Mouse (Mus musculus) spleen, postnatal 14 days (tissue): ENCODE measurements around the gene Cdc14a.

Experiments used
- DNase-seq, 2 experiments: peaks; one replicate each; pipeline ENCODE4 v3.0.0; 2021 to 2022; ENCODE audit warnings: low spot score in 2 of 2

The Cdc14a gene

DNA sequence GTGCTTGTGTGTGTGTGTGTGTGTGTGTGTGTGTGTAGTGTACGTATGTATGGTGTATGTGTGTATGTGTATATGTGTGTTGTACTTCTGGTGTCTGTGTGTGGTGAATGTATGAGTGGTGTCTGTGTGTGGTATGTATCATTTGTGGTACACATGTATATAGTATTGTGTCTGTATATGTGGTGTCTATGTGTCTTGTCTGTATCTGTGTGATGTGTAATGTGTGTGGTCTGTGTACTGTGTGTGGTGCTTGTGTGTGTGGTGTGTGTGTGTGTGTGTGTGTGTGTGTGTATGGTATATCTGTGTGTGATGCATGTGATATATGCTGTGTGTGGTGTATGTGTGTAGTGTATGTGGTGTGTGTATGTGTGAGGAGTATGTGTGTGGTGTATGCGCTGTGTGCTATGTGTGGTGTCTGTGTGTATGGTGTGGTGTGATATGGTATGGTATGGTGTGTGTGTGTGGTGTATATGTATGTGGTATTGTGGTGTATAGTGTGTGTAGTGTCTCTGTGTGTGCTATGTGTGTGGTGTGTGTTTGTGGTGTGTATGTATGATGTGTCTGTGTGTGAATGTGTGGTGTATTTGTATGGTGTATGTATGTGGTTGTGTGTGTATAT is 156.7 kb downstream of the Cdc14a start:
- DNase-seq, result no peak

DNA sequence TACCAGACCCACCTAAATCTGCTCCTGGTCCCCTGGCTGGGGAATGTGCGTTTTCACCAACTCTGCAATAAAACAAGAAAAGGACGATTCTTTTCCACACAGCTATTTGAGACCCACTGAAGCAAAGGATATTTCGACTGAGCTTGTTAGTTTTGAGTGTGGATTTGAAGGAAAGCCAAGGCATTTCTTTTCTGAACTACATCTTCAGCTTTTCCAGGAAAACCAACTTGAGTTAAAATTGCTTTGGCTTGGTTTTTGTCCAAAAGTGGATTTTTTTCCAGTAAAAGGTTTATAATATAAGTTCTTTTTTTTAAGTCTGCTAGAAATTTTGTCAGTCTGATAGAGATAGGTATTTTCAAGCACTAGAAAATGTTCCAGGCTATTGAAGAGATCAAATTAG is 157.5 kb downstream of the Cdc14a start:
- no peak for DNase-seq

DNA sequence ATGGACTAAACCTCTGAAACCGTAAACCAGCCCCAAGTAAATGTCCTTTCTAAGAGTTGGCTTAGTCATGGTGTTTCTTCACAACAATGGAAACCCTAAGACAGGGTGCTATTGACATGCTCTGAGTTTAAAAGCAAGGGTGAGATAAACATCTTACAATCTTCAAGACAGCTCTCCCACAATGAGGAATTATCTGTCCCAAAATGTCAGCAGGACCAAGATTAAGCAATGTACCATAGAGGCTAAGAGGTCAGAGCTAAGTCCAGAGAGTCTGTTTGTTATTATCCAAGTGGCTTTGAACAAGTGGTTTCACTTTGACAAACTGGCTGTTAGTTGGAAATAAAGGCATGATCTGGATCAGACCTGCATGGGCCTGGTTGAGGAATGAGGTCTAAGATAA is 159.9 kb downstream of the Cdc14a start:
- no peak for DNase-seq

DNA sequence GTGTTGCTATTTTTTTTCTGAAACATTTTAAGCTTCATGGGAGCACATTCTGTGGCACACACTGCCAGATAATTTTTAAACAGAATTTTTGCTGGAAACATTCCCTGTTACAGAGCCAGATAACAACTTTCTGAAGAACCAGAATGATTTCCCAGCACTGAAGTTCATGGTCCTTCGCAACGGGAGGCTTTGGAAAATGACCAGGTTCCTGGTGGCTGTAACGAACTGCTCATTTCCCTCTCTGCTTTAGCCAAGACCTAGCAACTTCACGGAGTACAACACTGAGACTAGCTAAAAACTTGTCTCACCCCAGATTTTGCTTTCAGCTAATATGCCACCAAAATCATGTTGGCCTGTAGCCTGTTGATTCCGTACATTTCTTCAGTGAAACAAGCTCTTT is 160.8 kb downstream of the Cdc14a start:
- no peak for DNase-seq

DNA sequence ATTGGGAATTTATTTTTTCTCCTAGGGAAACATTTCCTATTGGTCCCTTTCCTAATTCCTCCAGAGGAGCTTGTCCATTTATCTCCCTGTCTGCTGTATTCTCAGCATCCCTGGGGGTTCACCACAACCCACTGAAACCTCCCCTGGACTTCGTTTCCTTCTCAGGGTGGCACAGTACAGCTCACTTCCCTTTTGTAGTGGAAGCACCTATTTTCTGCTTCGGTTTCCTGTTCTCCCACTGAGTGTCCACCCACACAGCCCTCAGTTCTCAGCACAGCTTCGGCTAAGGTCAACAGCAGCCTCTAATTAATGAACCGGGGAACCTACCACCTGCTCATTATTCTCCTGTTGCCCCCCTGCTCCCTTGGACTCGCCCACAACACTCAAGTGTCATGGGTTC is 167.7 kb downstream of the Cdc14a start:
- no peak for DNase-seq

DNA sequence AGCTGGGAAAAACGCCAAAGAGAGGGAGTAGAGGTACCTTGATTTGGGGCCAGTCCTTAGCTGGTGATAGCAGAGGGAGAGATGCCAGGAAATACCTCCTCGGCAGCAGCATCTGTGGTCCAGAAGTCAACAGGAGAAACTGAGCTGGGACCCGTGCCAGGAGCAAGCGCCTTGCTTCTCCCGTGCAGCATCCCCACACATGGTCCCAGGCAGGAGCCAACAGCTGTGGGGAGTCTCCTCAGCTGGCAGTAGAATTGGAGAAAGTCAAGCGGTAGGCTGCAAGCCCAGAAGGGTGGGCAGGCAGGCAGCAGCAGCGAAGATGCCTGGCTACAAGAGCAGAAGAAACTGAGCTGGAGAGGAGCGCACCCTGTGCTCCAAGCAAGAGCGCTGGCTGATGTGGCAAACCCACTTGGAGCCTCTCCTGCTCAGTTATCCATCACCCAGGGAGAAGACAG is 170.7 kb downstream of the Cdc14a start, which contains the start of gene Gpr88:
Gene Gpr88 (minus strand): TSS at position 427 of the 455 bp plus-strand sequence.
- no peak for DNase-seq

DNA sequence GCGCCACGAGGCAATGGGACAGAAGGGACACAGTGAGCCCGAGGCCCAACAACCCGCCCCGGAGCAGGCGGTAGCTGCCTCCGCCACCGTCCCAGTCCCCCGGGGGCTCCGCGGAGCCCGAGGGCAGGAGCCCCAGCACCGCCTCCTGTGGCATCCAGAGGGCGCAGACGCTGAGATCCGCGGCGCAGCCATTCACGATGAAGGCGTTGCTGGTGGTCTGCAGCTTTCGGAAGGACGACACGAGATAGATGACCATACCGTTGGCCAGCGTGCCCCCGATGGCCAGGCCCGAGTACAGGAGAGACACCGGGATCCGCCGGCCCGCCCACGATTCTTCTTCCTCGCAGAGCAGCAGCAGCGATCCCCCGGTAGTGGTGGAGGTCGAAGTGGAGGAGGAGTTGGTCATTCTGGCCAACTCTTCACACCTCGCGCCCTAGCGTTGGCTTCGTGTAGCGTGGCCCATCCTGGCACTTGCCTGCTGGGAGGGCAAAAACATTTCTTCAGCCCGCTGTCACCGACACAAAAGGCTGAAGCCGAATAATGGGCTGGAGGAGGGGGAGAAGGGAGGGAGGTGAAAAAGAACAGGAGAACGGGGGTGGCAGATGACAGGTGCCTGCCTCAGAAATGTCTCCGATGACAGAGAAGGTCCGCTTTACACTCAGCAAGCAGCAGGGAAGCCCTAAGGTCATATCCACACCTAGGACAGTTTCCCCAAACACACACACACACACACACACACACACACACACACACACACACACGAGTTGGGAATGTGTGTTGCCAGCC is 171.4 kb downstream of the Cdc14a start:
- no peak for DNase-seq

DNA sequence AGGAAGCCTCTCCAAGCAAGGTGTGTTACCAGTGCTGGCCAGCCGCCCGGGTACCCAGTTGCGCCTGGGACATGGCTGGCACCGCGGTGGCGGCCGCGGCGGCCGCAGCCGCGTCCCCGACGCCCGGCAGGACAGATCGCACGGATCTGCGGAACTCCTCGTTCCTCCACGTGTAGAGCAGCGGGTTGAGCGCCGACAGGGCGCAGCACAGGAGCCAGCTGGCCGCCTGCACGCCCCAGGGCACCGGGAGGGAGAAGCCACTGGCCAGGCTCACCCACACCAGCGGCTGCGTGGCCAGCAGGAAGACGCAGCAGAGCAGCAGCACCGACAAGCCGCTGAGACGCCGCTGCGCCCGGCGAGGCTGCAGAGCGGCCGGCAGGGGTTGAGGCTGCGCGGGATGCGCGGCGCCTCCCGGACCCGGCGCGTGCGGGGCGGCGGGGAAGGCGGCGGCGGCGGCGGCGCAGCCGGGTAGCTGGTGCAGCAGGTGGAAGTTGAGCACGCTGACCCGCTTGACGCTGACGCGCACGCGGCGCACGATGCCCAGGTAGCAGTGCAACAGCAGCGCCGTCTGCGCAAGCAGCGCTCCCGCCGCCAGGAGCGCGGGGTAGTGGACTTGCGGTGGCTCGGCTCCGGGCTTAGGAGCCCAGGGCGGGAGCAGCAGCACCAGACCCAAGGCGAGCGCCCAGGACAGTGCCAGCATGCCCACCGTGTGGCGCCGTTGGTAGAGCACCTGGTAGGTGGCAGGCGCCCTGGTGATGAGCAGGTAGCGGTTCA is 172.2 kb downstream of the Cdc14a start:
- no peak for DNase-seq

DNA sequence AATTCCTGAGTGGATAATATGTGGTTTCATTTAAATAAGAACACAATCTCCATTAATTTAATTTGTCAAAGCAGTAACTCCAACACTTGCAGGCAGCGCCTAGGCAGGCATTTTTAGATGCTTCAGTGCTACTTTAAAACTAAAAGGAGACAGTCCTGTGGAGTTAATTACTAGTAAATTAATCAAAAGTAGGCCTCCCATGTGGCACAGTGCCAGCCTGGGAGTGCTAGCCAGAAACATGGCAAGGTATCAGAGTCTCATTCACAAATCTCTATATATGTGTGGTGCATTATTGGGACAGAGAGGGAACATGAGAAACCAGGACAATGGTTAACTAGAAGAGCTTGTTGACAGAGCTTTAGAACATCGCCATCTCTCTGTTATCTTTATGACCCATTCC is 174.8 kb downstream of the Cdc14a start:
- no peak for DNase-seq

DNA sequence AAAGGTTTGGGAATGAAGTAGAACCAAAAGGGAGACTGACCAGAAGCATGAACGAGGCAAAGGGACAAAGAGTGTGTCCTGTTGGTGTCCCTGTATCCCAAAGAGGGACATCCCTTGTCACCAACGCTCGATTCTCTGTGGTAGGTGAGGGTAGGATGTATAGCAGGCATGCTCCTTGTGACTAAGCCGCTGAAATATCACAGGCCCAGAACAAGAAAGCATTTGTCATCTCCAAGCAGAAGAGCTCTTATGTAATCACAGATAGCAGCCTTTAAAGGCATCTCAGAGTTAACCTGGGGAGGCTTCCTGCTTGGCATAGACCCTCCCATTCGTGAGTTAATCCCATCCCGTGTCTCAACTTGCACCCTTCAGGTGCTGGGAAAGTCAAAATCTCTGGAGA is 179.4 kb downstream of the Cdc14a start:
- DNase-seq, result no peak

DNA sequence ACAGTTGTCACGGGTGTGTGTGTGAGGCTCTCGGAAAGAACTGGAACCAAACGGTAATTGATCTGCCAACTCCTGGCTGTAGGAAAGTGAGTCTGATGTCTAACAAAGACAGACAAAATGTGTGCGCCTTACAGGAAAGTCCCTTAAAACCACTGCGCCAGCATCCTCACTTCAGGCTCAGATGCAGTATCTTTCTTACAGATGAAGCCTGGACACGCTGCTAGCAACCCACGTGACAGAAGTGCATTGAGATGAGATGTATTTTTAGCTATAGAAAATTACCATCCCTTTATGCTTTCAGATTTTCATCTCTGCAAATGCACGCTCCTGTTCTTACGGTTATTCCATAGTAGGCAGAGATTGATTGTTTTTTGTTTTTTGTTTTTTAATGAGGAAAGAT is 181.1 kb downstream of the Cdc14a start:
- no peak for DNase-seq

DNA sequence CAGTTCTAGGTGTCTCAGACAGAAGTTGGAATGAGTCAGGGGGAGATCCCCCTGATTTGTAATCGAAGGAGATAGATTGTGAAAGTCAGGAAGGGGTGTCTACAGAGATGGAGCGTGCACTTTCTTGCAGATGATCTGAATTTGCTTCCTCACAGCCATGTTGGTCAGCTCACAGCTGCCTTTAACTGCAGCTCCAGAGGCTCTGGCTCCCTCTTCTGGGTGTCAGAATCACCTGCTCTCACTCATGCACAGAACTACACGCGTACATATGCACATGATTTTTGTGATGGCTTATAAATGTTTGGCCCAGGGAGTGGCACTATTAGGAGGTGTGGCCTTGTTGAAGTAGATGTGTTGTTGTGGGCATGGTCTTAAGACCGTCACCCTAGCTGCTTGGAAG is 186.3 kb downstream of the Cdc14a start:
- DNase-seq, result no peak

DNA sequence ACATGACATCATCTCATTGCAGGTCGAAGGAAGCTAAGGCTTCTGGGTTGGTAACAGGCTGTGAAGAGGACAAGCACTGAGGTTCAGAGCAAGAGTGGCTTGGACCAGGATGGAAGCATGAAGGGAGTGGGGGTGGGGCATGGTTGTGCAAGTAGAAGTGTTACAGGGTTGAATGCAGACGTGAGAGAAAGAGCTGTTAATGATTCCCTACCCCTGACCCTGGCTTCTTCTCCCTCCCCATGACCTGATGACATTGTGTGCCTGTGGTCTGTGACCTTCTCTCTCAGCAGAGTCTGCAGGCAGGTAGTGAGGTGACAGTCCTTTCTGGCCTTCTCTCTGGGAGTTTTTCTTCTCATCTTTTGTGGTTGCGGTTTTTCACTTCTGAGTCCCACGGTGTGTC is 187.0 kb downstream of the Cdc14a start:
- DNase-seq, result no peak

DNA sequence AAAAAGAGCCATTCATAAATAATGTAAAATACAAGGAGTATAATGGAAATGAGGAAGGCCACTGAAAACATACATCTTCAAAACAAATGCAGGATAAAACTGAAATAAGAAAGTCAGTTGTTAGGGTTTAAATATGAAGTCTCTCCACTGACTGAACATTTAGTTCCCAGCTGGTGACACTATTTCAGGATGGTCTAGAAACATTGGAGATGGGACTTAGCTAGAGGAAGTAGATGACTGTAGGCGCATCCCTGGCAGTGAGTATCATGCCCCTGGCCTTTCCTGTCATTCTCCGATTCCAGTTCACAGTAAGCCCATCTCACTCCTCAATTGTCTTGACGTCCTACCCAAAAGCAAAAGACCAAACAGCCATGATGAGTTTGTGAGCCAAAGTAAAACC is 190.3 kb downstream of the Cdc14a start:
- no peak for DNase-seq

DNA sequence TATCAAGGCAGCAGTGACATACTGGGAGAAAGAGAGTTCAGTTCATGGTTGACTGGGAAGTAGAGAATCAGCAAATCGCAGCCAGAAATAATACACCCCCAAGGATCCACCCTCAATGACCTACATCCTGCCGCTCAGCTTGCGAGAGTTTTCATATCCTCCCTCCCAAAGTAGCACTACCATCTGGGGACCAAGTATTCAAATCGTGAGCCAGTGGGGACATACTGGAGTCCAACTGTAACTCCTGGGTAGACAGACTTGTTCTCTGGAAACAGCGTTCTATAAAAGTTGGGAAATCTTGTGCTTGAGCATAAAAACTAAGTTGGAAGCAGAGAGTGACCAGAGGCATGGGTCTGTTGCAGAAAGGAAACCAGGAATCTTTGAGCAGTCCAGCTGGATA is 191.1 kb downstream of the Cdc14a start:
- no peak for DNase-seq

DNA sequence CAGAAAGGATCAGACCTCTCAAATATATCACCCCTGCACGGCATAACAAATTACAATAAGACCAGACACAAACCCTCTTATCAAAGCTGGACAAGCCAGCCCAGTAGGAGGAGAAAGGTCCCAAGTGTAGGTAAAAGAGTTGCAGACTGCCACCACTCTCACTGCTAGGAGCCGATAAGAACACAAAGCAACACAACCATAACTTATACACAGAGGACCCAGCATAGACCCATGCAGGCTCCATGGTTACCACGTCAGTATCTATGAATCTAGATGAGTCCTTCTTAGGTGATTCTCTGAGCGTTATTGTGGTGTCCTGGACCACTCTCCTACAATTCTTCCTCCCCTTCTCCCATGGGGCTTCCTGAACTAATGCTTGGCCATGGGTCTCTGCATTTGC is 194.5 kb downstream of the Cdc14a start:
- DNase-seq, result no peak

DNA sequence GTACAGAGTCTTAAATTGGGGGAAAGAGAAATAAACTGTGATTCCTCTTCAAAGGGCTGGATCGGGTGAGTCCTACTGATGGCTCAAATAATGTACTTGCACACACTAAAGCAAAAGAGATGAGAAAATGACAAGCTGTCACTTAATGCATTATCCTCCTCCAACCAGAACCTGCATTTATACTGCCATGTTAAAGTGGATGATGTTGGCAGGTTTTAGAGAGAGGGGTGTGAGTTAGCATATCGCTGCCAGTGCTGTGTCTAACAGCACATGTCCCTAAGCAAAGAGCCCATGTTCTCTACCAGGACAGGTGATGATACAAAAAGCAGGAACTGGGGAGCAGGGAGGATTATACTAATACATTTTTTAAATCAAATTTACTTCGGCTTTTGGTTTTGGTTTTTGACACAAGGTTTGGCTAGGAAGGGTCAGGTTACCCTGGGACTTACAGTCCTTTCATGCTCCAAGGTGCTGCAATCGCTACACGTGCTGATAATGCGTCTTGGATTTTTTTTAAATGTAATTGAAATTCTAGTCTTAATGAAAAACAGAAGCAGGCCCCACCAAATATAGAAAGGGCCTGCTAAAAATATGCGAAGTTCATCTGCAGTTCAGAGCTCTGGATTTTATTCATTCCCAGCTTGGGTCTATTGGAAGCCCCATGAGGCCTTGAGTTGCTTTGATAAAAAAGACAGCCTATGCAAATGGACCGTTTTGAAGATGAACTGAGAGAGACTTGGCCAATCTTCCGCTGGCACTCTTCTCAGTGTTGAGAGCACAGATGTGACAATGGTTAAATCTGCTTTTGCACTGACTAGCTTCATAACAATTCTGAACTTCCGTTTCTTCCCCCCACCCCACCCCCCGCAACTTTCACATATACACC is 195.2 kb downstream of the Cdc14a start:
- DNase-seq, result no peak

DNA sequence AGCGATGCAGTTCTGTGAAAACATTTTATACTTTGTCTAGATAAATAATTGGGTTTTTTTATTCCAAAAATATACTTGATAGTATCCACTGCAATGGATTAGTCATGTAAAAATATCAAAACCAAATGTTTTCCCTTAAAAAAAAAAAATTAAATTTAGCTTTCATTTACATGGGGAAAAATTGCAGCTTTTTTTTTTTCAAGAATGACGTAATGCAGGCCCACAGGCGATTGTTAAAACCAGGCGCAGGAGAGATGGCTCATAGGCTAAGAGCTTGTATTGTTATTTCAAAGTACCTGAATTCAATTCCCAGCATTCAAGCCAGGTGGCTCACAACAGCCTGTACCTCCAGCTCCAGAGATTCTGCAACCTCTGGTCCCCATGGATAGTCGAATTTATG is 196.4 kb downstream of the Cdc14a start:
- no peak for DNase-seq

DNA sequence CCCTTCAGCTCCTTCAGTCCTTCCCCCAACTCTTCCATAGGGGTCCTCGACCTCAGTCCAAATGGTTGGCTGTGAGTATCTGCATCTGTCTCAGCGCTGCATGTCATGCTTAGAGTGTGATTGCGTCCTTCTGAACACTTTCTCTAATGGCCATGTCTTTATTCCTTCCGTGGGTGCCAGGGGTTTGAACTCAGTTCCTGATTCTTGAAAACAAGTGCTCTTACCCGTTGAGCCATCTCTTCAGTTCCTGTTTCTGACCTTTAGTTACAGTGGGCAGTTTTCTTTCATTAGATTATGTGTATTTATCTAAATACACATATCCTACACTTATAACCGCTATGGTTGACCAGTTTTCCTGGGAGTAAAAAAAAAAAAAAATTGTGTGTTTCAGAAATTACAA is 196.9 kb downstream of the Cdc14a start:
- no peak for DNase-seq
